Mouse (Mus musculus): ENCODE data around the gene Rora.

- TF ChIP-seq POLR2A (IDR thresholded peaks at IDR 0.05; ENCODE audit: borderline replicate concordance, control insufficient read depth, low read depth, low read length) (no peak), CTCF (IDR thresholded peaks at IDR 0.05; ENCODE audit: control insufficient read depth, insufficient read depth, low read length) (0 out of 2 replicates have a peak, but pooled peaks have one; percentile 5)
Observed at GRCm38 (mm10) chr9:68773770-68774169, 120.2 kb downstream of the Rora start.
